Mouse (Mus musculus) gastrocnemius, postnatal 10 days (tissue): ENCODE data around the gene Naalad2. TPM values are rescaled to one million over a fixed set of nuclear protein-coding genes. Genes with fewer than 3 reads are reported as not detected.
A peak's percentile ranks its signal among the peaks of the same experiment; 100 is the strongest.
"Not testable (repeated sequence)": the region's sequence is repeated elsewhere in the genome, so short reads cannot be mapped to it uniquely, and the experiment has no call there.

Experiments
- DNase-seq: peaks from one replicate; pipeline ENCODE4 v3.0.0; 2021; ENCODE audit warnings: mixed read lengths
- long read RNA-seq, 2 experiments: library from polyadenylated mRNA; stranded (forward); transcript quantifications; one replicate each; pipeline ENCODE4 v2.0.0; 2021
- total RNA-seq, 2 experiments: library from RNA; stranded (reverse); gene quantifications; 2 replicates each; pipeline ENCODE4 v1.2.3; 2021

Gene Naalad2
- total RNA-seq: 10 to 100 TPM; 10.2 to 10.9 TPM
- long read RNA-seq, experiment 1, transcript Naalad2-204 (19 exons, 2,799 nt): major isoform, 6 of 9 reads
- long read RNA-seq, experiment 1, partial matches to known transcripts: 1 of 9 reads
- long read RNA-seq, experiment 1, other reads (novel, unspliced or antisense): 2 of 9 reads
- long read RNA-seq, experiment 2, transcript Naalad2-204 (19 exons, 2,799 nt): major isoform, 6 of 7 reads
- long read RNA-seq, experiment 2, partial matches to known transcripts: 0 of 7 reads
- long read RNA-seq, experiment 2, other reads (novel, unspliced or antisense): 1 of 7 reads

GRCm38 (mm10) chr9:18402895-18403294 lies at the start of gene Naalad2:
Gene Naalad2, minus strand, starts transcription at chr9:18402995.
- not testable (repeated sequence) for DNase-seq

GRCm38 (mm10) chr9:18431687-18432086 lies 28.9 kb upstream of the Naalad2 start:
- no peak for DNase-seq

GRCm38 (mm10) chr9:18430354-18430753 lies 27.6 kb upstream of the Naalad2 start, which contains the start of gene Mbd3l2:
Gene Mbd3l2, plus strand, starts transcription at chr9:18430654.
- DNase-seq: no peak

DNA sequence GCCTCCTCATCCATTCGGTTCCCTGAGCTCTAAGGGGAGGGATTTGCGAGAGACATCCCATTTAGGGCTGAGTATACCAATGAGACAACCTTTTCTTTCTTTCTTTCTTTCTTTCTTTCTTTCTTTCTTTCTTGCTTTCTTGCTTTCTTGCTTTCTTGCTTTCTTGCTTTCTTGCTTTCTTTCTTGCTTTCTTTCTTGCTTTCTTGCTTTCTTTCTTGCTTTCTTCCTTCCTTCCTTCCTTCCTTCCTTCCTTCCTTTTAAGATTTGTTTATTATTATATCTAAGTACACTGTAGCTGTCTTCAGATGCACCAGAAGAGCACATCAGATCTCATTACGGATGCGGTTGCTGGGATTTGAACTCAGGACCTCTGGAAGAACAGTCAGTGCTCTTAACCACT lies 9.6 kb upstream of the Naalad2 start:
- DNase-seq: not testable (repeated sequence)

DNA sequence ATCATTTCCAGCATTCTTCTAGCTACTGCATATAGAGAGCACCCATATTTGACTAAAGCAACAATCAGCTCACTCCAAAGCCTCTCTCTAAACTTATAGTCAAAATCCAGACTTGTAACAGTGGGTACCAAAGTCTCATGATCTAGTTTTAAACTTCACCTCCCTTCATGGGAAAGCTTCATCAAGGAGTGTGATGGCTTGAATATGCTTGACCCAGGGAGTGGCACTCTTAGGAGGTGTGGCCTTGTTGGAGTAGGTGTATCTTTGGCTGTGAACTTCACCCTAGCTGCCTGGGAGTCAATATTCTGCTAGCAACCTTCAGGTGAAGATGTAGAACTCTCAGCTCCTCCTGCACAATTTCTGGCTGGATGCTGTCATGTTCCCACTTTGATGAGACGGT lies 1.3 kb upstream of the Naalad2 start, which contains the start of gene Ubtfl1:
Gene Ubtfl1, plus strand, starts transcription at position 301 of the 400 bp plus-strand sequence.
- no peak for DNase-seq

GRCm38 (mm10) chr9:18399629-18400028 lies 3.2 kb downstream of the Naalad2 start:
- DNase-seq: no peak

DNA sequence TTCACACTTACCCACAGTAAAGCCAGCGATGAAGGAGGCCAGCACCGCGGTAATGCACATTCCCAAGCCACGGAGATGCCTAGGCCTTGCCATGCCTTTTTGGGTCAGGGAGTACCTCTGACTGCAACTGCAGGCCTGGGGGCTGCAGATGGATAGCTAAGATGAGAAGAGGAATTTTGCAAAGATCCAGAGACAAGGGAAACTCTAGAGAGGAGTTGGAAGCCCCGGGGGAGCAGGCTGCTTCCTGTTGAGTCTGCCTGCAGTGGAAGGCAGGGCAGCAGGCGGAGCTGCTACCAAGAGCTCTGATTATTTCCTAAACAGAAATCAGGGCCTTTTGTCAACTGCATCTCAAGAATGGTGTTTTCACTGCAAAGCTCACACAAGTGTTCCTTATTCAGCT lies 17.0 kb downstream of the Naalad2 start:
- DNase-seq: peak; percentile 16

- DNase-seq: not testable (repeated sequence)
These were observed 29.8 kb downstream of the Naalad2 start for GRCm38 (mm10) chr9:18373026-18373425.

- DNase-seq: no peak
These were observed 82.8 kb downstream of the Naalad2 start for GRCm38 (mm10) chr9:18319990-18320389.

DNA sequence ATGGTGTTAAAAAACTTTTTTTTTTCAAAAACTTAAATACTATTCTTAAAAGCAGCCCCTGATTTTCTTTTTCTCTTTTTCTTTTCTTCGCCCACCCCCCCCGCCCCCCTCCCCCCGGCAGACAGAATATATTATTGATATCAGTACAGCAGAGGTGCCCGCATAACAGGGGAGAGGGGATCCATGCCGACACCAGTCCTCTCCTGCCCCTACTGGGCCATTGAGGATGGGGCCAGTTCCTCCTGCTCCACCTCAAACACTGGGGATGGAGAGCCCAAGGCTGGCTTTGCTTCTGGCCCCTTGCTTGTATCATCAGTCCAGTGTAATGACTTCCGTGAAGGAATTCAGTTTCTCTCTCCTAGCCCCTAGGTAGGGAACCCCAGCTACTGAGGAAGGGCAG lies 104.5 kb downstream of the Naalad2 start:
- DNase-seq: no peak

DNA sequence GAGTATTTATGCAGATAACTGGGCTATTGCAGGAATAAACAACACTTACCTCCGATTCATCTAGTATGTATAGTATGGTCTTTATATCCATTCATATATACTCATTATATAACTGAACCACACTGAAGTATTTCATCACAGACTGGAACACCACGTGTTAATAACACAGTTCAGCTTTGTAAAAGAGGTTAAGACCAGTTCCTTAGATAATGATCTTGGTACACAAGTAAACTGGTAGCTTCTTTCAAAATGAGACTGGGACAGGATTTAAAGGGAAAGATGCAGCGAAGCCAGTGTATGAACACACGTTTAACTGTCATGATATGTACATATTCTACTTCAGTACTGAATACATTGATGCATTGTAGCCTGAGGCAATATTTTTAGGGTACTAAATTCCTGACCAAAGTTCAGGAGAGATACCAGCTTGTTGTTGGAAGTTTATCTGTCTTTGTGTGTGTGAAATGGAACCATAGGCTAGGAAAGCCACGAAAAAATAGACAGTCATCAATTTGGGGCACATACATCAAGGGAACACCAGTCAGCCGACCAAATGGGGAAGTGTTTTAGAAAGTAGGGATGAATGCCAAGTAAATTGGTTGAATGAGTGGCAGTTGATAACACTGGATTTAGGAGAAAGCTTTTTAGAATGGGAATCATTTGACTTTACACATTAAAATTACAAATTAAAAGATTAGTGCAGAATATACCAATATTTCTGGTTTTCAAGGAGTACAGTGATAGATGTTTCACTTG lies 109.6 kb downstream of the Naalad2 start:
- no peak for DNase-seq

- DNase-seq: no peak
These were observed 110.3 kb downstream of the Naalad2 start for GRCm38 (mm10) chr9:18292443-18292922.

- peak; percentile 97 for DNase-seq
These were observed 111.0 kb downstream of the Naalad2 start, which contains the start of gene Chordc1 for GRCm38 (mm10) chr9:18291571-18292429. Gene Chordc1, plus strand, starts transcription at chr9:18292125.

- DNase-seq: not testable (repeated sequence)
These were observed 124.1 kb downstream of the Naalad2 start for GRCm38 (mm10) chr9:18278693-18279092.

DNA sequence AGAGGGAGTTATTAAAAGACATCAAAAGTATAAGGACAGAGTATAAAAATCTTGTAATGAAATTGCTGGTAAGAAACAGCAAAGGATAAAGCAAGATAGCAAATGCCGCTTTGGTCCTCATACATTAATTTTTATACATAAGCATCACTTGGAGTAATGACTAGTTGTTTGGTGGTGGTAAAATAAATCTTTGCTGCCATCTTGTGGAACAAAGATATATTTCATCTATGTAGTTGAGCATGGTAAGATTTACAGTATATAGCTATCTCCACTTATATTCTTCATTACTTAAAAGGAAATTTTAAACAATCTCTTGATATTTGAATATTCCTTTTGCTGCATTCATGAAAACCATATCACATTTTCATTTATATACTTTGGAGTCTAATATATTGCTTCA lies 125.3 kb downstream of the Naalad2 start:
- DNase-seq: no peak

DNA sequence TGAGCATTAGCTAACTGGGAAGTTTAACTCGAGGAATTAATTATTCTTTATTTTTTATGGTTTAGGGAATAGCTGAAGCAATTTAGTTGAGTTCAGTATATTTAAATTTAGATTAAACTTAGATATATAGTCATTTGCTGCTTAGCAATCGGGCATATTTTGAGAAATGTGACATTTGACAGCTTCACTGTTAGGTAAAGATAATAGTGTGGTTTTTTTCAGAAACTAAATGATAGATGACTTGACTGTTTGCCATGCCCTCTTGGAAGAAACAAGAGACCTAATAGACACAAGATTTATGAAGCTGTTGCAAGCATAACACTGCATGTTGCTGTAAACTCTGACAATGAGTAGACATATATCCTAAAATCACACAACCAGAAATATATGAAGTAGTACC lies 126.0 kb downstream of the Naalad2 start:
- no peak for DNase-seq

DNA sequence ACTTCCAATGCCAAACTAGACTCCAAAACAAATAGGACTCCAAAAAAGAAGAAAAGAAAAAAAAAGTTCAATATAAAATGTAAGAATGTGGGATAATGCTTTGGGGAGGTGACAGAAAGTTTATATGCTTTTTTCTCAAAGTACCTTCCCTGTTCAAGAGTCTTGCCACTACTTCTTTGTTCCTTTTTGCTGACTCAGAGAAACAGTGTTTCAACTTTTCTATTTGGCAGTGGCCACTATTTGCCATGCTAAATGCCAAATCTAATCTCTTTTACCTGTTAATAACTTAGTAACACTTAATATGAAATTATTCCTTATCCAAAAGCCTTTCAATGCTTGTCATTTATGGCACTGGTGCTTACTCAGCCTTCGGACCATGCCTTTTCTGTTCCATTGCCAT lies 126.9 kb downstream of the Naalad2 start:
- no peak for DNase-seq

Other genes starting within 250 kb of the Naalad2 start
- gene Chordc1, start 110.9 kb downstream of the Naalad2 start, total RNA-seq: 10 to 100 TPM; 36.1 to 42.1 TPM
- gene Ubtfl1, start 1.4 kb upstream of the Naalad2 start, total RNA-seq: not detected
- not detected for gene Mbd3l2, start 27.7 kb upstream of the Naalad2 start, total RNA-seq
- 1 to 10 TPM; 1.6 to 1.8 TPM for gene Zfp558, start 75.3 kb upstream of the Naalad2 start, total RNA-seq
- gene Mbd3l1, start 75.4 kb upstream of the Naalad2 start, total RNA-seq: not detected